Mouse (Mus musculus): ENCODE data around the gene Fam198b. TPM values are rescaled to one million over a fixed set of nuclear protein-coding genes. Genes with fewer than 3 reads are reported as not detected.
"Not testable (repeated sequence)": the region's sequence is repeated elsewhere in the genome, so short reads cannot be mapped to it uniquely, and the experiment has no call there.

Gene Fam198b
- polyA plus RNA-seq, 1 experiment: 2.5 TPM

GRCm38 (mm10) chr3:79955262-79955661 lies 70.9 kb downstream of the Fam198b start:
- TF ChIP-seq CTCF (IDR thresholded peaks at IDR 0.05; ENCODE audit: control insufficient read depth, insufficient read depth, insufficient read length) (no peak), CEBPB (IDR thresholded peaks at IDR 0.05; ENCODE audit: low read depth) (no peak), MAX (IDR thresholded peaks at IDR 0.05) (no peak), USF1 (IDR thresholded peaks at IDR 0.05; ENCODE audit: low read depth) (no peak), MYOG (IDR thresholded peaks at IDR 0.05; ENCODE audit: control insufficient read depth, extremely low read depth, insufficient read length) (no peak), FOSL1 (IDR thresholded peaks at IDR 0.05; ENCODE audit: insufficient read depth, low read length, poor library complexity, severe bottlenecking) (no peak), MYOD1 (IDR thresholded peaks at IDR 0.05; ENCODE audit: control insufficient read depth, insufficient read length, low read depth) (no peak)
- H3K79me3 ChIP-seq (ENCODE audit: low read depth): no peaks in the 10 kb centered on the region
- H3K27me3 ChIP-seq (ENCODE audit: control insufficient read depth, insufficient read depth, insufficient read length): no peaks in the 10 kb centered on the region

GRCm38 (mm10) chr3:79956792-79957191 lies 72.5 kb downstream of the Fam198b start:
- Histone ChIP-seq H3ac (ENCODE audit: control insufficient read depth, insufficient read length, low read depth) (no peak overlapping the region), H3K79me3 (ENCODE audit: low read depth) (no peaks in the 10 kb centered on the region), H3K27me3 (ENCODE audit: control insufficient read depth, insufficient read depth, insufficient read length) (no peaks in the 10 kb centered on the region), H3K4me3 (ENCODE audit: insufficient read depth, poor library complexity, severe bottlenecking) (no peak overlapping the region), H3K79me2 (ENCODE audit: control insufficient read depth, insufficient read depth) (no peaks in the 10 kb centered on the region), H3K36me3 (ENCODE audit: control insufficient read depth, insufficient read depth) (no peaks in the 10 kb centered on the region)
- no peak for TF ChIP-seq MYOD1 (IDR thresholded peaks at IDR 0.05; ENCODE audit: control insufficient read depth, insufficient read length, low read depth)
- no peak for TF ChIP-seq MYOG (IDR thresholded peaks at IDR 0.05; ENCODE audit: control insufficient read depth, extremely low read depth, insufficient read length)

More at GRCm38 (mm10) chr3:79955262-79955661, 70.9 kb downstream of the Fam198b start:
- Histone ChIP-seq H3ac (ENCODE audit: control insufficient read depth, insufficient read length, low read depth) (no peak overlapping the region), H3K36me3 (ENCODE audit: control insufficient read depth, insufficient read depth) (no peaks in the 10 kb centered on the region), H3K4me3 (ENCODE audit: insufficient read depth, poor library complexity, severe bottlenecking) (no peak overlapping the region), H3K79me2 (ENCODE audit: control insufficient read depth, insufficient read depth) (no peaks in the 10 kb centered on the region)

- Histone ChIP-seq H3K79me3 (ENCODE audit: low read depth) (no peaks in the 10 kb centered on the region), H3K79me2 (ENCODE audit: control insufficient read depth, insufficient read depth) (no peaks in the 10 kb centered on the region)
- TF ChIP-seq CEBPB (IDR thresholded peaks at IDR 0.05; ENCODE audit: low read depth): no peak
- TF ChIP-seq MYOD1 (IDR thresholded peaks at IDR 0.05; ENCODE audit: control insufficient read depth, insufficient read length, low read depth): no peak
- TF ChIP-seq FOSL1 (IDR thresholded peaks at IDR 0.05; ENCODE audit: insufficient read depth, low read length, poor library complexity, severe bottlenecking): no peak
- TF ChIP-seq MYOG (IDR thresholded peaks at IDR 0.05; ENCODE audit: control insufficient read depth, extremely low read depth, insufficient read length): no peak
- no peak for TF ChIP-seq USF1 (IDR thresholded peaks at IDR 0.05; ENCODE audit: low read depth)
- TF ChIP-seq CTCF (IDR thresholded peaks at IDR 0.05; ENCODE audit: control insufficient read depth, insufficient read depth, insufficient read length): no peak
- no peak for TF ChIP-seq MAX (IDR thresholded peaks at IDR 0.05)
Measured at GRCm38 (mm10) chr3:79957752-79958151, 73.4 kb downstream of the Fam198b start.

GRCm38 (mm10) chr3:79966709-79967108 lies 82.4 kb downstream of the Fam198b start:
- Histone ChIP-seq H3K36me3 (ENCODE audit: control insufficient read depth, insufficient read depth) (no peaks in the 10 kb centered on the region), H3K79me3 (ENCODE audit: low read depth) (no peaks in the 10 kb centered on the region), H3K79me2 (ENCODE audit: control insufficient read depth, insufficient read depth) (no peaks in the 10 kb centered on the region)

More at GRCm38 (mm10) chr3:79957752-79958151, 73.4 kb downstream of the Fam198b start:
- Histone ChIP-seq H3K36me3 (ENCODE audit: control insufficient read depth, insufficient read depth) (no peaks in the 10 kb centered on the region), H3K27me3 (ENCODE audit: control insufficient read depth, insufficient read depth, insufficient read length) (no peaks in the 10 kb centered on the region), H3ac (ENCODE audit: control insufficient read depth, insufficient read length, low read depth) (no peak overlapping the region), H3K4me3 (ENCODE audit: insufficient read depth, poor library complexity, severe bottlenecking) (no peak overlapping the region)

GRCm38 (mm10) chr3:79967346-79967745 lies 83.0 kb downstream of the Fam198b start:
- Histone ChIP-seq H3K79me3 (ENCODE audit: low read depth) (no peaks in the 10 kb centered on the region), H3K27me3 (ENCODE audit: control insufficient read depth, insufficient read depth, insufficient read length) (no peaks in the 10 kb centered on the region), H3K79me2 (ENCODE audit: control insufficient read depth, insufficient read depth) (no peaks in the 10 kb centered on the region), H3ac (ENCODE audit: control insufficient read depth, insufficient read length, low read depth) (no peak overlapping the region), H3K4me3 (ENCODE audit: insufficient read depth, poor library complexity, severe bottlenecking) (no peak overlapping the region), H3K36me3 (ENCODE audit: control insufficient read depth, insufficient read depth) (no peaks in the 10 kb centered on the region)
- no peak for TF ChIP-seq MAX (IDR thresholded peaks at IDR 0.05)
- TF ChIP-seq MYOD1 (IDR thresholded peaks at IDR 0.05; ENCODE audit: control insufficient read depth, insufficient read length, low read depth): no peak
- TF ChIP-seq CTCF (IDR thresholded peaks at IDR 0.05; ENCODE audit: control insufficient read depth, insufficient read depth, insufficient read length): no peak
- TF ChIP-seq USF1 (IDR thresholded peaks at IDR 0.05; ENCODE audit: low read depth): no peak

More at GRCm38 (mm10) chr3:79966709-79967108, 82.4 kb downstream of the Fam198b start:
- TF ChIP-seq CEBPB (IDR thresholded peaks at IDR 0.05; ENCODE audit: low read depth) (no peak), USF1 (IDR thresholded peaks at IDR 0.05; ENCODE audit: low read depth) (no peak)
- Histone ChIP-seq H3K27me3 (ENCODE audit: control insufficient read depth, insufficient read depth, insufficient read length) (no peaks in the 10 kb centered on the region), H3K4me3 (ENCODE audit: insufficient read depth, poor library complexity, severe bottlenecking) (no peak overlapping the region), H3ac (ENCODE audit: control insufficient read depth, insufficient read length, low read depth) (no peak overlapping the region)

GRCm38 (mm10) chr3:79968426-79968825 lies 84.1 kb downstream of the Fam198b start:
- no peaks in the 10 kb centered on the region for H3K79me3 ChIP-seq (ENCODE audit: low read depth)
- H3K27me3 ChIP-seq (ENCODE audit: control insufficient read depth, insufficient read depth, insufficient read length): no peaks in the 10 kb centered on the region
- H3K79me2 ChIP-seq (ENCODE audit: control insufficient read depth, insufficient read depth): no peaks in the 10 kb centered on the region
- H3K4me3 ChIP-seq (ENCODE audit: insufficient read depth, poor library complexity, severe bottlenecking): no peak overlapping the region
- no peak overlapping the region for H3ac ChIP-seq (ENCODE audit: control insufficient read depth, insufficient read length, low read depth)
- TF ChIP-seq MYOD1 (IDR thresholded peaks at IDR 0.05; ENCODE audit: control insufficient read depth, insufficient read length, low read depth) (no peak), MAX (IDR thresholded peaks at IDR 0.05) (no peak), CEBPB (IDR thresholded peaks at IDR 0.05; ENCODE audit: low read depth) (no peak), FOSL1 (IDR thresholded peaks at IDR 0.05; ENCODE audit: insufficient read depth, low read length, poor library complexity, severe bottlenecking) (no peak), USF1 (IDR thresholded peaks at IDR 0.05; ENCODE audit: low read depth) (no peak), CTCF (IDR thresholded peaks at IDR 0.05; ENCODE audit: control insufficient read depth, insufficient read depth, insufficient read length) (no peak), MYOG (IDR thresholded peaks at IDR 0.05; ENCODE audit: control insufficient read depth, extremely low read depth, insufficient read length) (no peak)
- H3K36me3 ChIP-seq (ENCODE audit: control insufficient read depth, insufficient read depth): no peaks in the 10 kb centered on the region

- not testable (repeated sequence) for H3K4me3 ChIP-seq (ENCODE audit: insufficient read depth, poor library complexity, severe bottlenecking); H3K79me2 ChIP-seq (ENCODE audit: control insufficient read depth, insufficient read depth); H3K79me3 ChIP-seq (ENCODE audit: low read depth); H3K27me3 ChIP-seq (ENCODE audit: control insufficient read depth, insufficient read depth, insufficient read length); H3K36me3 ChIP-seq (ENCODE audit: control insufficient read depth, insufficient read depth); H3ac ChIP-seq (ENCODE audit: control insufficient read depth, insufficient read length, low read depth)
Measured at GRCm38 (mm10) chr3:79969536-79969935, 85.2 kb downstream of the Fam198b start.
